Mouse (Mus musculus) erythroblast, embryonic 14.5 days (primary cell): ENCODE measurements at regions not wholly inside any gene's neighbourhood (a gene's known extent, or its start where the extent isn't known, plus 50 kb on each side); places are given as distances from the start of the nearest gene placed in this dataset.

Source experiments
- GATA1 ChIP-seq: IDR thresholded peaks from 2 replicates; pipeline ENCODE4 v1.6.1; 2012; ENCODE audit warnings: low read length, inconsistent platforms, mixed read lengths
- TAL1 ChIP-seq: IDR thresholded peaks from 3 replicates; pipeline ENCODE4 v1.6.1; 2012; ENCODE audit warnings: low read length, inconsistent platforms, mixed read lengths

DNA sequence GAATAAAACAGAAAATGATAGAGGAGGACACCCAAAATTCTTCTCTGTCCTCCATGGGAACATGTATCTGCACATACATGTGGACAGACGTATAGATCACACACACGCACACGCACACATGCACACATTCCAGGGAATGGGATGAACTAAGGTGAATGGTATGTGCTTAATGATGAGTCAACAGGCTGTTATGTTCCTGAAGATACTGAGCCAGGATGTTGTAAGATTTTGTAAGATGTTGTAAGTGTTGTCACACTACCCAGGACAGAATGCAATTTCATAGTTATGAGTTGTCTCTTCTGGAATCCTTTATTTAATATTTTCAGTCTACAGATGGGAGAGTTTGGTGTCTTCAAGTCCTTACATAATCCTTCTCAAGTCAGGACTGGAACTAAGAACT is 447.5 kb downstream of the Gsdmc2 start:
- TF ChIP-seq TAL1 (no peak), GATA1 (no peak)
